Mouse (Mus musculus): Measurements from ENCODE around the gene Chpf2. TPM values are rescaled to one million over a fixed set of nuclear protein-coding genes. Genes with fewer than 3 reads are reported as not detected.

The Chpf2 gene
- polyA plus RNA-seq, 1 experiment from 2014 or later, result 30.3 TPM

DNA sequence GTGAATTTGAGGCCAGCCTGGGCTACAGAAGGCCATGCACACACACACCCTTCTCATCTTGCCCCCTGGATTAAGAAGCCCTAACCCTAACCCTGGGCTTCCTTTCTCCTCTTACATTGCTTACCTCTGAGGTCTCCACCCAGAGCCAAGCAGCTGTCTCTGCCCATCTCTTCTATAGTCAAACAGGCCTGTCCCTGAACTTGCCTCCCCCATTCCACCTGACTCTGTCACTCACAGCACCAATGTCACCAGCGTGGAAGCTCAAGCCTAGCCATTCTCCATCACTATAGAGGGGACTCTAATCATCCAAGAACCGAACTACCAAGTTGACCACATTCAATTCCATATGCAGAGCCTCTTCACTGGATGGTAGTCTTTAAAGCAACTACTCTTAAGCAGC is 13.7 kb downstream of the Chpf2 start:
- Histone ChIP-seq H3K4me3 (replicated peaks) (peak overlapping the region; percentile 68), H3K9ac (no peak overlapping the region)
- WGBS, result 66% methylated on average over 2 of the region's 2 CpGs

DNA sequence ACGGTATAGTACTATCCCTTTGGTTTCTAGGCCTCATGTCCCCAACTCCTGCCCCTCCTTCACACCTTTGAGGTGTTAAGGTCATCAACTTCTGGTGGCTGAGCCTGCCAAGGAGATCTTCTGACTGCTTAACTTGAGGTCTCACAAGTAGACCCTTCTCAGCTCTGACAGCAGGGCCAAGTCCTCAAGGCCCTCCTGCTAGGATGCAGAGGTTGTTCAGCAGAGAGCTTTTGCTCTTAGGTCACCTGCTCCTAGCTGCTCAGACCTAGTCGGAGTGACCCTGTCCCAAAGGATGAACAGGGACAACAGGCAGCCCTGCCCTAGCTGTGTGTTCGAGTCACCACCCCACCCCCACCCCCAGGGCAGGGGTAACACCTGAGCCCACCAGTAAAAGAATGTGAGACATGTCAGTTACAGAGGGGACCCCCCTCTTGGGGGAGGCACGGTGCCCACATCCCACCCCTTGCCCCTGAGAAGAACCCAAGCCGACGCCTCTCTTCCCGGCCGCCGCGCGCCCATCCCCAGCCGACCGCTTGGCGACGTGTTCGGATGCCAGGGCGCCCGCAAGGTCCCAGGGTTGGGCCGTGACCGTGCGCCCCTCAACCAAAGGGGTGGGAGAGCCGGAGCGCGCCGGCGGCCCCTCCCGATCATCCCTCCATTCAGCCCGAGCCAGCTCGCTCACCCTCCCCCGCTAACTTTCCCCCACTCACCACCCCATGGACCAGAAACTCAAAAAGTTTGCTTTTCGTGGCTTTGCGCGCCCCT is 14.7 kb downstream of the Chpf2 start:
- peak overlapping the region; percentile 99 for H3K27ac ChIP-seq (replicated peaks)
- peak overlapping the region; percentile 78 for H3K9ac ChIP-seq
- peak; percentile 12 for ATAC-seq (ENCODE audit: insufficient number of reproducible peaks, low FRiP score, low TSS enrichment, low read depth)
- H3K4me2 ChIP-seq (replicated peaks), result peak overlapping the region; percentile 92
- no peaks in the 10 kb centered on the region for H3K9me3 ChIP-seq (replicated peaks)
- H3K36me3 ChIP-seq, result no peaks in the 10 kb centered on the region
- H3K27me3 ChIP-seq, result no peaks in the 10 kb centered on the region
- peak overlapping the region; percentile 68 for H3K4me3 ChIP-seq (replicated peaks)
- 2% methylated on average over 33 of the region's 33 CpGs for WGBS
- peaks cover 79% of the 10 kb centered on the region for H3K4me1 ChIP-seq

More for the DNA sequence above, 13.7 kb downstream of the Chpf2 start:
- peaks cover 73% of the 10 kb centered on the region for H3K4me1 ChIP-seq
- peaks cover 9% of the 10 kb centered on the region for H3K36me3 ChIP-seq
- H3K4me2 ChIP-seq (replicated peaks), result peak overlapping the region; percentile 92
- no peaks in the 10 kb centered on the region for H3K27me3 ChIP-seq
- no peak for ATAC-seq (ENCODE audit: insufficient number of reproducible peaks, low FRiP score, low TSS enrichment, low read depth)
- H3K9me3 ChIP-seq (replicated peaks), result no peaks in the 10 kb centered on the region
- H3K27ac ChIP-seq (replicated peaks), result peak overlapping the region; percentile 99

DNA sequence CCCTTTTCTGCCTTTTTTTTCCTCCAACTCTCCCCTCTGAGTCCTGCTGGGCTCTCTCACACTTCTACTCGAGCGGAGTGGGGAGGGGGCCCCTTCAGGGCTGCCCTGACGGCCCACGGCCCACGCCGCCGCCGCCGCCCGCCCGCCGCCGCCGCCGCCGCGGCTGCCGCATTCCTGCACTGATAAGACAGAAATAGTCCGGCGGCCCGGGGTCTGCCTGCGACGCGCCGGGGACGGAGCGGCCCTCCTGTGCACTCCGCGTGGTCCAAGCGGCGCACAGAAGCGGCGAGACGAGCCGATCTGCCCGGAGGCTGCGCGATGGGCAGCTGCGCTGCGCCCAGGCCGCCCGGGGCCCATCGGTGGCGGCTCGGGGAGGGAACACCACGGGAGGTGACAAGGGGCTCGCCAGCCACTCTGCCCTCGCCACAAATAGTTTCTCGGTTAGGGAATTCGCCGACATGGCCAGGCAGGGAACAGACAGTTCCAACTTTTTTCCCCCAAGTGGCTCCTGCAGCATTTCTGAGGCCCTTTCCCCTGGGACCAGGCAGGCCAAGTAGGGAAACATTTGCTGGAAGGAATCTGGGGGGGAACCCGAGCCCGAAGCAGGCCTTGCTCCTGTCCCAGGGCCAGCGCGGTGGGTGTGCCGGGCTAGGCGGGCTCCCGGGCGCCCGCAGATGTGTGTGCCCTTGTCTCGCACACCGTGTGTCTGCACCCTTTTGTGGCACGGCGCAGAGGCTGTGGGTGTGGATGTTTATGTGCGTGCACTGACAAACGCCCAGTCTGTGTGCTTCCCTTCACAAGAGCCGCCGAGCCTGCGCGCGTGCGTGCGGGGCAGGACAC is 15.6 kb downstream of the Chpf2 start:
- Histone ChIP-seq H3K27ac (replicated peaks) (peak overlapping the region; percentile 99), H3K36me3 (no peaks in the 10 kb centered on the region), H3K4me2 (replicated peaks) (peak overlapping the region; percentile 92), H3K27me3 (no peaks in the 10 kb centered on the region), H3K4me3 (replicated peaks) (peak overlapping the region; percentile 68), H3K9ac (peak overlapping the region; percentile 78), H3K9me3 (replicated peaks) (no peaks in the 10 kb centered on the region), H3K4me1 (peaks cover 78% of the 10 kb centered on the region)
- under 1% methylated on average over 73 of the region's 73 CpGs for WGBS
- peak; percentile 48 for ATAC-seq (ENCODE audit: insufficient number of reproducible peaks, low FRiP score, low TSS enrichment, low read depth)

DNA sequence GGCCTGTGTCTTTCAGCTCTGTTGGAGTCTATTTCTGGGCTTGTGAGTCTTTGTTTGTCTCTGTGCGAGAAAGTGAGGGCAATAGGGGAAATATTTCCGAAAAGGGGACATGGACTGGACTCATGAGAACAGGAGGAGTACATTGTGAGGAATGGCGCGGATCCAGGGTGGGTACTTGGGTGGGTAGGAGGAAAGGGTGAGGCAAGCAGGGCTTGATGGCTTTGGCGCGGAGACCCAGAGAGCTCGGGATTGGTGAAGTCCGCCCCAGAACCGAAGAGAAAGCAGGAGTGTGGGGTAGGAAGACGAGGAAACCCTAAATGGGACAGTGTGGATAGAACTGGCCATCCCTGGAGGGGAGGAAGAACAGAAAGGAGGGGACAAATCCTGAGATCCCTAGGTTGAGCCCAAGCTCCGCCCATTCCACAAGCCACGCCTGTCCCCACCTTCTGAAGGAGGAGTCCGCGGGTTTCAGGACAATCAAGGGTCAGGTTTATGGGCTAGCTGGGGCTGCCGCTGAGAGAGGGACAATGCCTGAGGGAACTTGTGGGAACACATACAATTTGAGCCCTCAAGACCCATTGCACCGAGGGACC is 16.3 kb downstream of the Chpf2 start:
- peak overlapping the region; percentile 92 for H3K4me2 ChIP-seq (replicated peaks)
- H3K9ac ChIP-seq, result peak overlapping the region; percentile 78
- peak; percentile 64 for ATAC-seq (ENCODE audit: insufficient number of reproducible peaks, low FRiP score, low TSS enrichment, low read depth)
- H3K4me1 ChIP-seq, result peaks cover 74% of the 10 kb centered on the region
- H3K9me3 ChIP-seq (replicated peaks), result no peaks in the 10 kb centered on the region
- under 1% methylated on average over 16 of the region's 16 CpGs for WGBS
- no peaks in the 10 kb centered on the region for H3K27me3 ChIP-seq
- H3K36me3 ChIP-seq, result no peaks in the 10 kb centered on the region
- H3K4me3 ChIP-seq (replicated peaks), result peak overlapping the region; percentile 68
- peak overlapping the region; percentile 99 for H3K27ac ChIP-seq (replicated peaks)

DNA sequence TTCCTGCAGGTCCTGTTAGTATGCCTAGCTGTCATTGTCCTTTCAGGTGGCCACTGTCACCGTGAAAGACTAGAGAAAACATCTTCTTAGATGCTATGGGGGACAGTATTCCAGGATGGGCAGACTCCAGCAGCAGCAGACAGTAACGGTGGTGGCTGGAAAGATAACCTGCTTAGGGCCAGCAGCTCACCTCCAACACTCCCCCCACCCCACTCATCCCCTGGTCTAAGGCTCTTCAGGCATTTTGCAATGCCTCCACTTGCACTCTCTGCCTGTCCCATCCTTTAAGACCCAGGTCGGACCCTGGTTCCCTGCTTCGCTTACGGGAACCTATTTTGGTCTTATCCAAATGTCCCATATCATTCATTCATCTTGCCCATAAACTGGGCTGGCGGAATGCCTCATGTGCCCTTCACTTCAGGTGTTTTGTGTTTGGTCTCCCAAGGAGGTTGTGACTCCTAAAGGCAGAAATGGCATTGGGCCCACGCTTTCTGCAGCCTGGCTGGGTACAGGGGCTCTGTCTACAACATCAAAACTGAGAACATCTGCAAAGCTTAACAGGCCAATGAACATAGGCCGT is 17.0 kb downstream of the Chpf2 start:
- H3K4me1 ChIP-seq, result peaks cover 67% of the 10 kb centered on the region
- no peak overlapping the region for H3K9ac ChIP-seq

DNA sequence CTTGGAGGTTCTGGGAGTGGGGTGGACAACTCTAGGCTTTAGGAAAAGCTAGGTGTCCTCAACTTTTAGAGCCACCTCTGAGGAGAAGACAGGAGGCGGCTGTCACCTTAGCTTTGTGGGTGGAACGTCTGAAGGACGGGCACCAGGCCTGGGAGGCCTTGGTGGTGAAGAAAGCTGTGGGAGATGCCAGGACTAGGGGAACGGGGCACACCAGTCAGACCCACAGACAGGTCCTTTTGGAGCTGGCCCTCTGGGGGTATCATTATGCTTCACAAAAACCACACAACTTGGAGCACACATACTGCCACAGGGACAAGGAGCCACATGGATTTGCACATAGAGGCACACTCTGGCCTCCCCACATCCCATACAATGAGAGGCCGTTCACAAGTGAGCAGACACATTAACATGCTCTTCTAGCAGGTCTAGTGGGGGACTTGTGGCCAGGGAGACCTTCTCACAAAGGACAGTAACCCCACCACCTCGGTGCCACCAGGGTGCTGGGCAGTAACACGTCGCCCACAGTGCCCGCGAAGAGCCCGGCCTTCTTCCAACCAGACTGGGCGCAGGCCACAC is 17.6 kb downstream of the Chpf2 start:
- peak overlapping the region; percentile 76 for H3K9ac ChIP-seq
- H3K4me1 ChIP-seq, result peaks cover 61% of the 10 kb centered on the region
- H3K27me3 ChIP-seq, result no peaks in the 10 kb centered on the region
- no peaks in the 10 kb centered on the region for H3K36me3 ChIP-seq
- WGBS, result 13% methylated on average over 12 of the region's 12 CpGs
- no peaks in the 10 kb centered on the region for H3K9me3 ChIP-seq (replicated peaks)
- peak overlapping the region; percentile 63 for H3K4me2 ChIP-seq (replicated peaks)
- peak overlapping the region; percentile 76 for H3K4me3 ChIP-seq (replicated peaks)
- ATAC-seq (ENCODE audit: insufficient number of reproducible peaks, low FRiP score, low TSS enrichment, low read depth), result no peak; the same call in 1 of the 2 replicates
- H3K27ac ChIP-seq (replicated peaks), result peak overlapping the region; percentile 99

More for the DNA sequence above, 17.0 kb downstream of the Chpf2 start:
- peak overlapping the region; percentile 92 for H3K4me2 ChIP-seq (replicated peaks)
- H3K9me3 ChIP-seq (replicated peaks), result no peaks in the 10 kb centered on the region
- H3K4me3 ChIP-seq (replicated peaks), result peak overlapping the region; percentile 68
- H3K27me3 ChIP-seq, result no peaks in the 10 kb centered on the region
- no peak for ATAC-seq (ENCODE audit: insufficient number of reproducible peaks, low FRiP score, low TSS enrichment, low read depth)
- peak overlapping the region; percentile 99 for H3K27ac ChIP-seq (replicated peaks)
- no peaks in the 10 kb centered on the region for H3K36me3 ChIP-seq
- WGBS, result 67% methylated on average over 8 of the region's 8 CpGs

DNA sequence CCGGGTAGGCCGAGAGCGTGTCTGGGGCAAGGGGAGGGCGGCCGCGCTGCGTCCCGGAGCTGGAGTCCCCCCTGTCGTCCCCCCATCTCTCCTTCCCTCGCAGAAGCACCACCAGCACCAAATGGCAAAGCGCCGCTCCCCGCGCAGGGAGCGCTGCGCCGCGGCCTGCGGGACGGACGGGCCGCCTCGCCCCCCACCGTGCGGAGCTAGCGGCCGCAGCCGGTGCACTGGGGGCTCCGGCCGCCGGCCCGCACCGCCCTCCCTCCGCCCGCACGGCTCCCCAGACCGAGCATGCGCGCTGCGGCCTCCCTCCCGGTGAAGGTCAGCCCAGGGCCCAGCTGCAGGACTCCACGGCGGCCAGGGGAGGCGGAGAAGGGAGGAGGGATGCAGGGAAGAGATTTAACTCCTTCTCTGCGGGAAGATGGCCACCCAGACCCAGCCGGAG is 18.1 kb downstream of the Chpf2 start:
- H3K9ac ChIP-seq, result peak overlapping the region; percentile 76
- peaks cover 56% of the 10 kb centered on the region for H3K4me1 ChIP-seq
- no peaks in the 10 kb centered on the region for H3K27me3 ChIP-seq
- H3K4me3 ChIP-seq (replicated peaks), result peak overlapping the region; percentile 76
- WGBS, result under 1% methylated on average over 38 of the region's 46 CpGs
- H3K4me2 ChIP-seq (replicated peaks), result peak overlapping the region; percentile 63
- H3K27ac ChIP-seq (replicated peaks), result peak overlapping the region; percentile 99
- ATAC-seq (ENCODE audit: insufficient number of reproducible peaks, low FRiP score, low TSS enrichment, low read depth), result peak; percentile 80
- H3K9me3 ChIP-seq (replicated peaks), result no peaks in the 10 kb centered on the region
- H3K36me3 ChIP-seq, result no peaks in the 10 kb centered on the region

DNA sequence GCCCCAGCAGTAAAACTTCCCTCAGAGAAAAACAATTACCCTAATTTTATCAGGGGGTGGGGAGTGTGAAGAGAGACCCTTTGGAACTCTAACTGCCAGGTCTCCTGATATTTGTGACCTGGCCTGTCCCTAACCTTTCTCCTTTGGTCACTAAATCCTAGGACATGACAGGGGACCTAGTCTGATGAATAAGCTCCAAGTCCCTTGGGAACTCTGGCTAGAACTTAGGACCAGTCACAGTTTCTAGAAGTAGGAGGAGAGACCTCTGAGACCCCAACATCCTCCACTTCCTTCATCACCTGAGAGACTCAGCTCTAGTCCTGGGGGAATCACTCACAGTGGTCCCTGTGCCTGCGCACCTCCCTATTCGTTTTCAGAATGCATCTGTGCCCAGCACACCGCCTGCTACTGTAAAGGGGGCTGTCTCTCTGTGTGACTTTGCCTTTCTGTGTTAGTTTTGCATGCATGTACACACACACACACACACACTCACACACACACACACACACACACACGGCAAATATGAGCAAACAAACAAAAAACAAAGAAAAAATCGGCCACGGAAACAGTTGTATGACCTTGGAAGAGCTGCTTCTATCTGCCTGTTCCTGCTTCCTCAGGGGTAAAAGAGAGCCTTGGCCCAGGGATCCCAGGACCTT is 18.9 kb downstream of the Chpf2 start:
- WGBS, result 8% methylated on average over 6 of the region's 6 CpGs

DNA sequence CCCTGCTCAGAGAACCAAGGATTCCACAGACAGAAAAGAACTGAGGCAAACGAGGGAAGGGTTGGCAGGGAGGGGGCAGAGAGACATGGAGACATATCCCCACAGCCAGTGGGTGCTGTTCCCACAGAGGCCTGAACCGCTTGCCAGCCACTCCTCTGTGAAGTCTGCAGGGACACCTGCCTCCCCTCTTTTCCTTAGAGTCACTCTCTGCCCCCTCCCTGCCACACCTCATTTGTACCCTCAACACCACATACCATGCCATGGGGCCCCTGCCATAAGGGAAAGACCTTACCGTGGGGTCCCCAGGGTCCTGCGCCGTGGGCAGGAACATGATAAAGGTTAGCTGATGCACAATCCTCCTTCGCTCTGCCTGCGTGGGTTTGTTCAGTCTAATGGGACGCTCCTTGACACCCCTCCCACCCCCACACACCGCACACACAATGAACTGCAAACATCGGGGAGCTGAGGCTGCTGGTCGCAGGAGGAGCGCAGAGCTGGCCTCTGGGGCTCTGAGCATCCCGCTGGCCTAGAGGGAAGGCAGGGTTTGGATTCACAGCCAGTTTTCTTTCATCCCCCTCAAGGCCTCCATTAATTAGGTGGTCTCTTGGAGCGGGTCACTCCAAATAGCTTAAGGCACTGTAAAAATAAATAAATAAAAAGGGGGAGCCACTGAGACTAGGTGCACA is 19.6 kb downstream of the Chpf2 start:
- peaks cover 44% of the 10 kb centered on the region for H3K4me1 ChIP-seq
- H3K27ac ChIP-seq (replicated peaks), result peak overlapping the region; percentile 99
- peak overlapping the region; percentile 76; the same call in 1 of the 2 replicates for H3K4me3 ChIP-seq (replicated peaks)
- ATAC-seq (ENCODE audit: insufficient number of reproducible peaks, low FRiP score, low TSS enrichment, low read depth), result no peak
- no peaks in the 10 kb centered on the region for H3K9me3 ChIP-seq (replicated peaks)
- no peaks in the 10 kb centered on the region for H3K27me3 ChIP-seq
- H3K36me3 ChIP-seq, result no peaks in the 10 kb centered on the region
- peak overlapping the region; percentile 63 for H3K4me2 ChIP-seq (replicated peaks)
- peak overlapping the region; percentile 76; the same call in 1 of the 2 replicates for H3K9ac ChIP-seq
- 25% methylated on average over 14 of the region's 14 CpGs for WGBS

More for the DNA sequence above, 18.9 kb downstream of the Chpf2 start:
- Histone ChIP-seq H3K36me3 (no peaks in the 10 kb centered on the region), H3K27ac (replicated peaks) (peak overlapping the region; percentile 99), H3K27me3 (no peaks in the 10 kb centered on the region), H3K4me3 (replicated peaks) (peak overlapping the region; percentile 76), H3K9ac (peak overlapping the region; percentile 76; the same call in 1 of the 2 replicates), H3K4me1 (peaks cover 51% of the 10 kb centered on the region), H3K4me2 (replicated peaks) (peak overlapping the region; percentile 63), H3K9me3 (replicated peaks) (no peaks in the 10 kb centered on the region)
- no peak for ATAC-seq (ENCODE audit: insufficient number of reproducible peaks, low FRiP score, low TSS enrichment, low read depth)

DNA sequence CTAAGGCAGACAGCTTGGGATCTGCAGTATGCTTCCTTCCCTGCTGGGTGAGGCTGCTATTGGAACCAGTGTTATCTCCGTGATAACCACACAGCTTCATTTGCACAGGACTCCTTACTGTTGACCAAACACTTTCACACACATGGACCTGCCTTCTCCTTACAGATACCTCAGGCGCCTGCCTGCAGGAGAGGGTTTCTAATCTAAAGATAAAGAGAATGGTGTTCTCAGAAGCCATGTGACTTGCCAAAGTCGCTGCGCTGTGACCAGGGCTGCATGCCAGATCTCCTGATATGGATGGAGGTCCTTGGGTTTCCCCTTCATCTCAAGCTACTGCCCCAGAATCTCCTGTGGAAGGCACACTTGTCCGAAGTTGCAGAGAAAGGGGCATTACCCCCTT is 22.8 kb downstream of the Chpf2 start:
- no peak for ATAC-seq (ENCODE audit: insufficient number of reproducible peaks, low FRiP score, low TSS enrichment, low read depth)
- H3K27me3 ChIP-seq, result no peaks in the 10 kb centered on the region

More for the DNA sequence above, 22.8 kb downstream of the Chpf2 start:
- 60% methylated on average over 5 of the region's 5 CpGs for WGBS
- Histone ChIP-seq H3K4me2 (replicated peaks) (no peak overlapping the region), H3K9ac (no peak overlapping the region), H3K27ac (replicated peaks) (no peak overlapping the region), H3K36me3 (no peaks in the 10 kb centered on the region), H3K4me1 (peaks cover 32% of the 10 kb centered on the region), H3K9me3 (replicated peaks) (no peaks in the 10 kb centered on the region), H3K4me3 (replicated peaks) (no peak overlapping the region)

Data from embryonic facial prominence, embryonic 15.5 days (tissue).